ENCODE assay signal across 14 mouse cellular contexts in the genomic region with DNA sequence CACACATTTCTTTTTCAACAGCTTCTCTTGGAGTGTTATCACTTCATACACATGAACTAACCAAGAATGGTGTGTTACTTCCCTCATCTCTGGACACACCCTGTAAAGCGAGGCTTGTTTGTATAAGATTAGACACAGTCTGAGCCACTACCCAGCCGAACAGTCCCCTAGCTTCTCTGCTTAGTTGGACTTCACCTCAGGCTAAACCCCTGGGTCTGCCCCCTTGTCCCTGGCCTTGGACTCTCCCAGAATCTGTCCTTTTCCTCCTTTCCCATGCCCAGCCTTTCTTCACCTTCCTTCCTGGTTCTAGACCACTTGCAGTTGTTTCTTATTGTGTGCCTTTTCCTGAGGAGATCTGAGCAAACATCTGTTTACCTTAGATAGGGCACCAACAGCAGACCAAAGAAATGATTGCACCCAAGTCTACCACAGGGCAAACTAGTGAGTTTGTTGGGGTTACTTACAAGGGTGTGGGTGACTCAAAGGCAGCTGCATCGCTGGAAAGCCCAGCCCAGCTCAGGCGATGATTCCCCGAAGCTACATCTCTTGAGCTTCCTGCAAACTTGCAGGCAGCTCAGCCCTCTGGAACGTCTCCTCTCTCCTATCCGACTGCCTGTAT. TPM values are rescaled to one million over a fixed set of nuclear protein-coding genes. Genes with fewer than 3 reads are reported as not detected.
DNase-seq lines count a peak whose midpoint lies in the region; ATAC-seq lines count a peak whose summit lies in the region.
"Had no signal": no experiment of that assay in that cellular context is flagged by ENCODE, and none has a peak within 500 bp of the region (broad histone marks: within the 10 kb centered on the region; RNA-seq: fewer than 3 reads in every experiment).

No protein-coding gene starts in this region.

- no peak overlapping the region for H3K27ac ChIP-seq in limb, embryonic 12.5 days
- H3K27ac ChIP-seq in limb, embryonic 10.5 days: no peak overlapping the region
- peak overlapping the region; percentile 99 for H3K27ac ChIP-seq in liver, embryonic 16.5 days (ENCODE audit: low read length)
- H3K27ac ChIP-seq in stomach, embryonic 16.5 days (ENCODE audit: low read length): peak overlapping the region; percentile 68
- H3K27ac ChIP-seq: midbrain, embryonic 15.5 days had no signal

- peaks cover 14% of the 10 kb centered on the region for H3K4me1 ChIP-seq in limb, embryonic 12.5 days (replicated peaks)
- no peaks in the 10 kb centered on the region; the same call in 1 of the 2 replicates for H3K4me1 ChIP-seq in limb, embryonic 10.5 days
- peaks cover 78% of the 10 kb centered on the region for H3K4me1 ChIP-seq in erythroblast, embryonic 14.5 days (ENCODE audit: control insufficient read depth)
- H3K4me1 ChIP-seq in liver, embryonic 16.5 days (ENCODE audit: control insufficient read depth, low read depth, low read length): peaks cover 33% of the 10 kb centered on the region
- H3K4me1 ChIP-seq in stomach, embryonic 16.5 days (ENCODE audit: control insufficient read depth, insufficient read depth, low read length): peaks cover 3% of the 10 kb centered on the region; the same call in 1 of the 2 replicates
- H3K4me1 ChIP-seq: midbrain, embryonic 15.5 days had no signal

- no peak overlapping the region for H3K9ac ChIP-seq in limb, embryonic 12.5 days (replicated peaks)
- peak overlapping the region; percentile 58 for H3K9ac ChIP-seq in liver, embryonic 16.5 days (ENCODE audit: low read depth, low read length)
- no peak overlapping the region for H3K9ac ChIP-seq in stomach, embryonic 16.5 days (ENCODE audit: low read length)
- H3K9ac ChIP-seq: midbrain, embryonic 15.5 days had no signal

- H3K9me3 ChIP-seq in limb, embryonic 12.5 days: no peaks in the 10 kb centered on the region
- no peaks in the 10 kb centered on the region for H3K9me3 ChIP-seq in limb, embryonic 10.5 days (replicated peaks)
- H3K9me3 ChIP-seq in erythroblast, embryonic 14.5 days (ENCODE audit: control insufficient read depth, low read length): peaks cover 3% of the 10 kb centered on the region
- H3K9me3 ChIP-seq in liver, embryonic 16.5 days (replicated peaks; ENCODE audit: control insufficient read depth, low read length): no peaks in the 10 kb centered on the region
- H3K9me3 ChIP-seq in stomach, embryonic 16.5 days (replicated peaks; ENCODE audit: control insufficient read depth, low read length): no peaks in the 10 kb centered on the region
- H3K9me3 ChIP-seq: midbrain, embryonic 15.5 days had no signal

- WGBS in limb, embryonic 12.5 days: 76% methylated on average over 7 of the region's 7 CpGs
- 81% methylated on average over 7 of the region's 7 CpGs for WGBS in limb, embryonic 10.5 days
- WGBS in liver, embryonic 16.5 days (ENCODE audit: insufficient replicate concordance): 14% methylated on average over 7 of the region's 7 CpGs
- whole genome bisulfite sequencing in stomach, embryonic 16.5 days: 56% methylated on average over 7 of the region's 7 CpGs

- no peaks in the 10 kb centered on the region for H3K36me3 ChIP-seq in limb, embryonic 12.5 days
- H3K36me3 ChIP-seq in limb, embryonic 10.5 days: no peaks in the 10 kb centered on the region
- peaks cover 9% of the 10 kb centered on the region for H3K36me3 ChIP-seq in erythroblast, embryonic 14.5 days (ENCODE audit: control insufficient read depth)
- no peaks in the 10 kb centered on the region for H3K36me3 ChIP-seq in liver, embryonic 16.5 days (ENCODE audit: control insufficient read depth, insufficient read depth)
- no peaks in the 10 kb centered on the region for H3K36me3 ChIP-seq in stomach, embryonic 16.5 days (ENCODE audit: control insufficient read depth, insufficient read depth, low read length)
- H3K36me3 ChIP-seq: midbrain, embryonic 15.5 days had no signal

- no peak overlapping the region for H3K4me3 ChIP-seq in limb, embryonic 12.5 days (replicated peaks)
- H3K4me3 ChIP-seq in limb, embryonic 10.5 days: no peak overlapping the region
- H3K4me3 ChIP-seq in erythroblast, embryonic 14.5 days (replicated peaks): peak overlapping the region; percentile 56
- peak overlapping the region; percentile 35 for H3K4me3 ChIP-seq in liver, embryonic 16.5 days (ENCODE audit: low read depth, low read length)
- no peak overlapping the region for H3K4me3 ChIP-seq in stomach, embryonic 16.5 days (replicated peaks; ENCODE audit: low read length)
- H3K4me3 ChIP-seq: midbrain, embryonic 15.5 days had no signal

- no peak for DNase-seq in limb, embryonic 10.5 days (ENCODE audit: low spot score)
- no peak for DNase-seq in left cerebral cortex, adult 11 months (ENCODE audit: low spot score)
- DNase-seq in cerebellum, adult 8-10 months: no peak
- DNase-seq: cerebellum, postnatal 25 days; gastrocnemius, postnatal 10 days; lung, adult 2 months; right cerebral cortex, postnatal 25 days had no signal

- H3K4me2 ChIP-seq in limb, embryonic 12.5 days: no peak overlapping the region
- peak overlapping the region; percentile 59 for H3K4me2 ChIP-seq in liver, embryonic 16.5 days (ENCODE audit: low read depth, low read length)
- no peak overlapping the region for H3K4me2 ChIP-seq in stomach, embryonic 16.5 days (ENCODE audit: low read depth, low read length)
- H3K4me2 ChIP-seq: midbrain, embryonic 15.5 days had no signal

- ATAC-seq in limb, embryonic 12.5 days (ENCODE audit: insufficient number of reproducible peaks, insufficient read depth, low FRiP score, low TSS enrichment, low read depth): 0 out of 2 replicates have a peak, but pooled peaks have one; percentile 56
- peak; percentile 98 for ATAC-seq in liver, embryonic 16.5 days (ENCODE audit: low read depth)
- peak; percentile 94 for ATAC-seq in stomach, embryonic 16.5 days (ENCODE audit: insufficient read depth, low FRiP score)
- no peak for ATAC-seq in frontal cortex, adult (ENCODE audit: low TSS enrichment)
- ATAC-seq: midbrain, embryonic 15.5 days had no signal

- no peaks in the 10 kb centered on the region for H3K27me3 ChIP-seq in limb, embryonic 12.5 days
- no peaks in the 10 kb centered on the region for H3K27me3 ChIP-seq in limb, embryonic 10.5 days (ENCODE audit: low read depth, poor library complexity, severe bottlenecking)
- no peaks in the 10 kb centered on the region for H3K27me3 ChIP-seq in erythroblast, embryonic 14.5 days (ENCODE audit: control insufficient read depth)
- no peaks in the 10 kb centered on the region for H3K27me3 ChIP-seq in liver, embryonic 16.5 days (ENCODE audit: control insufficient read depth, insufficient read depth, low read depth, low read length)
- no peaks in the 10 kb centered on the region for H3K27me3 ChIP-seq in stomach, embryonic 16.5 days (ENCODE audit: control insufficient read depth, insufficient read depth, low read length)
- H3K27me3 ChIP-seq: CH12.LX; midbrain, embryonic 15.5 days had no signal

RNA-seq across cellular contexts. Expression of a gene that starts 17.9 kb away (rescaled TPM):
- polyA plus RNA-seq in limb, embryonic 12.5 days (2016; fragmentation: Nextera tagmentation; extraction: Ambion mirVana): 20.7 and 21.3 TPM in 2 replicates
- polyA plus RNA-seq in limb, embryonic 10.5 days (2016; fragmentation: Nextera tagmentation; extraction: Ambion mirVana): 14.3 and 14.7 TPM in 2 replicates
- polyA plus RNA-seq in erythroblast, embryonic 14.5 days (2012): 1.7 and 2.3 TPM in 2 replicates
- 3.4 and 3.9 TPM in 2 replicates for polyA plus RNA-seq in liver, embryonic 16.5 days (2015; fragmentation: Nextera tagmentation; extraction: Ambion mirVana)
- polyA plus RNA-seq in stomach, embryonic 16.5 days (2015; fragmentation: Nextera tagmentation; extraction: Ambion mirVana): 4.0 and 4.9 TPM in 2 replicates

Comparison
In these comparisons a context has a peak if more than half of its experiments do, and no peak if none do; other contexts are left out.
1. H3K27ac ChIP-seq: peak in liver, embryonic 16.5 days (single experiment) and stomach, embryonic 16.5 days (single experiment); none in limb, embryonic 12.5 days (single experiment) and limb, embryonic 10.5 days (single experiment).
2. H3K4me3 ChIP-seq: peak in erythroblast, embryonic 14.5 days (single experiment) and liver, embryonic 16.5 days (single experiment); none in limb, embryonic 12.5 days (single experiment), limb, embryonic 10.5 days (single experiment) and stomach, embryonic 16.5 days (single experiment).